Mouse (Mus musculus): ENCODE results near the gene Gm614. TPM values are rescaled to one million over a fixed set of nuclear protein-coding genes. Genes with fewer than 3 reads are reported as not detected.

Gene Gm614
- polyA plus RNA-seq, 1 experiment from 2014 or later = not detected

- WGBS = 18% methylated on average over 26 of the region's 26 CpGs
Measured at GRCm38 (mm10) chrX:101254740-101255139, 9.1 kb downstream of the Gm614 start.

GRCm38 (mm10) chrX:101253952-101254729 is 9.7 kb downstream of the Gm614 start, which contains the start of gene Foxo4:
Foxo4 (plus strand) TSS chrX:101254528.
- ATAC-seq (ENCODE audit: insufficient number of reproducible peaks, low FRiP score, low TSS enrichment, low read depth) = peak; percentile 93

More at GRCm38 (mm10) chrX:101254740-101255139, 9.1 kb downstream of the Gm614 start:
- H3K36me3 ChIP-seq = peaks cover 5% of the 10 kb centered on the region; the same call in 1 of the 2 replicates
- peaks cover 3% of the 10 kb centered on the region; the same call in 1 of the 2 replicates for H3K4me1 ChIP-seq
- 0 out of 2 replicates have a peak, but pooled peaks have one; percentile 20 for ATAC-seq (ENCODE audit: insufficient number of reproducible peaks, low FRiP score, low TSS enrichment, low read depth)
- H3K4me3 ChIP-seq (replicated peaks) = peak overlapping the region; percentile 53
- peak overlapping the region; percentile 80 for H3K27ac ChIP-seq (replicated peaks)
- H3K9me3 ChIP-seq (replicated peaks) = no peaks in the 10 kb centered on the region
- peak overlapping the region; percentile 54 for H3K4me2 ChIP-seq (replicated peaks)
- H3K9ac ChIP-seq = peak overlapping the region; percentile 33
- no peaks in the 10 kb centered on the region for H3K27me3 ChIP-seq

GRCm38 (mm10) chrX:101245011-101245410 is 18.8 kb downstream of the Gm614 start:
- Histone ChIP-seq H3K27me3 (no peaks in the 10 kb centered on the region), H3K4me1 (no peaks in the 10 kb centered on the region), H3K9me3 (replicated peaks) (no peaks in the 10 kb centered on the region), H3K9ac (no peak overlapping the region), H3K36me3 (no peaks in the 10 kb centered on the region), H3K4me3 (replicated peaks) (no peak overlapping the region), H3K4me2 (replicated peaks) (no peak overlapping the region), H3K27ac (replicated peaks) (no peak overlapping the region)
- no peak for ATAC-seq (ENCODE audit: insufficient number of reproducible peaks, low FRiP score, low TSS enrichment, low read depth)
- WGBS = 18% methylated on average over 1 of the region's 1 CpGs

More at GRCm38 (mm10) chrX:101253952-101254729, 9.7 kb downstream of the Gm614 start, which contains the start of gene Foxo4:
- 24% methylated on average over 46 of the region's 47 CpGs for WGBS
- Histone ChIP-seq H3K36me3 (peaks cover 5% of the 10 kb centered on the region; the same call in 1 of the 2 replicates), H3K9me3 (replicated peaks) (no peaks in the 10 kb centered on the region), H3K27me3 (no peaks in the 10 kb centered on the region), H3K9ac (peak within 1 kb of the TSS; percentile 33), H3K4me2 (replicated peaks) (peak within 1 kb of the TSS; percentile 54), H3K4me1 (peaks cover 3% of the 10 kb centered on the region; the same call in 1 of the 2 replicates), H3K4me3 (replicated peaks) (peak within 1 kb of the TSS; percentile 53), H3K27ac (replicated peaks) (peak within 1 kb of the TSS; percentile 80)

GRCm38 (mm10) chrX:101222796-101223162 is 41.0 kb downstream of the Gm614 start:
- WGBS = 23% methylated on average over 7 of the region's 7 CpGs
- no peaks in the 10 kb centered on the region for H3K9me3 ChIP-seq (replicated peaks)
- no peaks in the 10 kb centered on the region for H3K4me1 ChIP-seq
- 0 out of 2 replicates have a peak, but pooled peaks cover 4% of the 10 kb centered on the region for H3K27me3 ChIP-seq
- H3K4me3 ChIP-seq (replicated peaks) = peak overlapping the region; percentile 55
- H3K27ac ChIP-seq (replicated peaks) = peak overlapping the region; percentile 69
- H3K4me2 ChIP-seq (replicated peaks) = peak overlapping the region; percentile 47
- H3K9ac ChIP-seq = no peak overlapping the region
- H3K36me3 ChIP-seq = no peaks in the 10 kb centered on the region
- no peak for ATAC-seq (ENCODE audit: insufficient number of reproducible peaks, low FRiP score, low TSS enrichment, low read depth)

- peak within 1 kb of the TSS; percentile 55 for H3K4me3 ChIP-seq (replicated peaks)
- H3K4me1 ChIP-seq = no peaks in the 10 kb centered on the region
- H3K9me3 ChIP-seq (replicated peaks) = no peaks in the 10 kb centered on the region
- 15% methylated on average over 55 of the region's 55 CpGs for WGBS
- H3K9ac ChIP-seq = peak within 1 kb of the TSS; percentile 40
- H3K36me3 ChIP-seq = no peaks in the 10 kb centered on the region
- ATAC-seq (ENCODE audit: insufficient number of reproducible peaks, low FRiP score, low TSS enrichment, low read depth) = peak; percentile 96
- peak within 1 kb of the TSS; percentile 47 for H3K4me2 ChIP-seq (replicated peaks)
- H3K27me3 ChIP-seq = 0 out of 2 replicates have a peak, but pooled peaks cover 2% of the 10 kb centered on the region
- peak within 1 kb of the TSS; percentile 75 for H3K27ac ChIP-seq (replicated peaks)
Measured at GRCm38 (mm10) chrX:101221834-101222795, 41.7 kb downstream of the Gm614 start, which contains the start of gene Snx12. Snx12 (minus strand) TSS chrX:101222563.

Other genes with a start within 250 kb of the Gm614 start
- 0.05 and 0.14 TPM in 2 replicates for gene Tex11, start 204.3 kb downstream of the Gm614 start, polyA plus RNA-seq (2015; fragmentation: Nextera tagmentation; extraction: Ambion mirVana)
- gene Slc7a3, start 178.0 kb downstream of the Gm614 start, polyA plus RNA-seq (2015; fragmentation: Nextera tagmentation; extraction: Ambion mirVana) = 1.3 TPM in 2 replicates
- gene Snx12, start 41.4 kb downstream of the Gm614 start, polyA plus RNA-seq (2015; fragmentation: Nextera tagmentation; extraction: Ambion mirVana) = 52.1 and 58.3 TPM in 2 replicates
- 3.4 and 4.4 TPM in 2 replicates for gene Foxo4, start 9.5 kb downstream of the Gm614 start, polyA plus RNA-seq (2015; fragmentation: Nextera tagmentation; extraction: Ambion mirVana)
- gene Il2rg, start 4.3 kb upstream of the Gm614 start, polyA plus RNA-seq (2015; fragmentation: Nextera tagmentation; extraction: Ambion mirVana) = 14.2 and 15.3 TPM in 2 replicates
- not detected in 2 replicates for gene Gm20489, start 5.0 kb upstream of the Gm614 start, polyA plus RNA-seq (2015; fragmentation: Nextera tagmentation; extraction: Ambion mirVana)
- gene Med12, start 10.0 kb upstream of the Gm614 start, polyA plus RNA-seq (2015; fragmentation: Nextera tagmentation; extraction: Ambion mirVana) = 33.3 and 39.3 TPM in 2 replicates
- gene Nlgn3, start 35.2 kb upstream of the Gm614 start, polyA plus RNA-seq (2015; fragmentation: Nextera tagmentation; extraction: Ambion mirVana) = 11.6 and 12.8 TPM in 2 replicates
- 0.24 and 0.34 TPM in 2 replicates for gene Gjb1, start 112.4 kb upstream of the Gm614 start, polyA plus RNA-seq (2015; fragmentation: Nextera tagmentation; extraction: Ambion mirVana)
- gene Zmym3, start 156.9 kb upstream of the Gm614 start, polyA plus RNA-seq (2015; fragmentation: Nextera tagmentation; extraction: Ambion mirVana) = 30.6 and 33.0 TPM in 2 replicates
- 364 and 374 TPM in 2 replicates for gene Nono, start 165.3 kb upstream of the Gm614 start, polyA plus RNA-seq (2015; fragmentation: Nextera tagmentation; extraction: Ambion mirVana)
- 53.1 and 66.4 TPM in 2 replicates for gene Itgb1bp2, start 185.1 kb upstream of the Gm614 start, polyA plus RNA-seq (2015; fragmentation: Nextera tagmentation; extraction: Ambion mirVana)

Measured in embryonic facial prominence, embryonic 15.5 days (tissue).